Mouse (Mus musculus) C2C12 (cell line): ENCODE results near the gene Bad.

Experiments used
- CEBPB ChIP-seq: IDR thresholded peaks from one replicate; pipeline ENCODE4 v1.6.1; 2011; ENCODE audit warnings: low read depth, mild to moderate bottlenecking, control low read depth, moderate library complexity
- CTCF ChIP-seq: IDR thresholded peaks from one replicate; pipeline ENCODE4 v1.5.1; 2011; ENCODE audit not compliant: control insufficient read depth, insufficient read depth, insufficient read length
- MAX ChIP-seq: IDR thresholded peaks from one replicate; pipeline ENCODE4 v1.6.1; 2011; ENCODE audit warnings: mild to moderate bottlenecking, control low read depth
- MYOD1 ChIP-seq: IDR thresholded peaks from one replicate; pipeline ENCODE4 v1.6.1; 2011; ENCODE audit warnings: low read depth; ENCODE audit not compliant: control insufficient read depth, insufficient read length
- MYOG ChIP-seq: IDR thresholded peaks from one replicate; pipeline ENCODE4 v1.6.1; 2011; ENCODE audit not compliant: control insufficient read depth, insufficient read length; ENCODE audit errors: extremely low read depth
- USF1 ChIP-seq: IDR thresholded peaks from one replicate; pipeline ENCODE4 v1.6.1; 2011; ENCODE audit warnings: low read depth, mild to moderate bottlenecking, control low read depth, moderate library complexity

DNA sequence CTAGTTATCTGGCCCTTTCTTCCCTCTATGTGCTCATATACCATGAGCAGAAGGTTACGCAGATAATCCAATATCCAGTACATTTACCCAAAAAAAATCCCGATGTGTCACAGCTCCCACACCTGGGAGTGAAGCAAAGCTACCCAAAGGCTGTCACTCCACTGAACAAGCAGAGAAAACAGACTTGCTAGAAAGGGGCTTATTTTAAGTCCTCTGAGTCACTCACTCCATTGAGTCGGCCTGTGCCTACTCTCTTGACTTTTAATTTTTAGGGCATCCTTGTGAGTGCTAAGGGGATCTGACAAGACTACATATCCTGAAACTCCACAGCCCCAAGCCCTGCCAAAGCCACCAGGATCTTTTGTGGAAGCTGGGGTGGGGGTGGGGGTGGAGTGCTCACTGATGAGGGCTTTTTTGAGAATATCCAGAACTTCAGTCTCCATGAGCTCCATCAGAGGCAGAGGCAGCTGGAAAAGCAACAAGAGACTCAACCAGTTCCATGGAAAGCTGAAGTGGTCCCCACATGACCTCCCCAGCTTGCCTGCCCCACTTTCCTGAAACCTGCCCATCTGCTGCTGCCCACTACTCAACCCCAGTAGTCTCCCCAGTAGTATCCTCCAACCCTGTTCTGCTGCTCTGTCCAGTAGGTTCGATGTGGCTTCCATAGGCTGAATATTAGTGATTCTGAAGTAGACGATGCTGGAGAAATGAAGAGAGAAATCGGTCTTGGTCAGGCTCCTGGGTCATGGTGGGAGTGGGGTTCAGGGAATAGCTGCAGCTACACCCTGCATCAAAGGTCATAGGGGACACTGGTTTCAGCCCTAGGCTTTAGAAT lies 18.5 kb upstream of the Bad start:
- no peak for TF ChIP-seq CTCF
- TF ChIP-seq USF1 = no peak
- no peak for TF ChIP-seq MAX
- no peak for TF ChIP-seq MYOG
- TF ChIP-seq CEBPB = no peak
- no peak for TF ChIP-seq MYOD1
